Mouse (Mus musculus) skeletal muscle tissue, adult 2 months (tissue): ENCODE data around the gene Tecr.
"Not testable (repeated sequence)": the region's sequence is repeated elsewhere in the genome, so short reads cannot be mapped to it uniquely, and the experiment has no call there.

ENCODE experiments used
- DNase-seq: peaks from one replicate; pipeline ENCODE4 v3.0.0-alpha.2; 2012; ENCODE audit warnings: low read depth, low spot score

Tecr gene

GRCm38 (mm10) chr8:83582226-83582625 is 25.5 kb downstream of the Tecr start:
- DNase-seq, result no peak

GRCm38 (mm10) chr8:83580826-83581225 is 26.9 kb downstream of the Tecr start:
- peak; percentile 72 for DNase-seq

- DNase-seq, result no peak
These were observed 28.1 kb downstream of the Tecr start for GRCm38 (mm10) chr8:83579676-83580075.

- no peak for DNase-seq
These were observed 29.4 kb downstream of the Tecr start for GRCm38 (mm10) chr8:83578131-83579055.

GRCm38 (mm10) chr8:83577384-83577791 is 30.4 kb downstream of the Tecr start:
- DNase-seq, result no peak

GRCm38 (mm10) chr8:83576921-83577320 is 30.9 kb downstream of the Tecr start:
- DNase-seq, result no peak

- DNase-seq, result no peak
These were observed 31.3 kb downstream of the Tecr start for GRCm38 (mm10) chr8:83576516-83576895.

GRCm38 (mm10) chr8:83575561-83576515 is 31.9 kb downstream of the Tecr start:
- peak; percentile 89 for DNase-seq

GRCm38 (mm10) chr8:83574631-83575315 is 33.0 kb downstream of the Tecr start:
- DNase-seq, result peak; percentile 81

- DNase-seq, result peak; percentile 57
These were observed 34.5 kb downstream of the Tecr start for GRCm38 (mm10) chr8:83573140-83573875.

- DNase-seq, result no peak
These were observed 35.4 kb downstream of the Tecr start for GRCm38 (mm10) chr8:83572246-83572812.

GRCm38 (mm10) chr8:83571791-83572190 is 36.0 kb downstream of the Tecr start:
- DNase-seq, result no peak

- not testable (repeated sequence) for DNase-seq
These were observed 36.8 kb downstream of the Tecr start for GRCm38 (mm10) chr8:83571001-83571340.

GRCm38 (mm10) chr8:83570272-83571000 is 37.3 kb downstream of the Tecr start:
- DNase-seq, result no peak

- DNase-seq, result no peak
These were observed 38.6 kb downstream of the Tecr start for GRCm38 (mm10) chr8:83569165-83569564.

GRCm38 (mm10) chr8:83568755-83569154 is 39.0 kb downstream of the Tecr start:
- no peak for DNase-seq

- DNase-seq, result no peak
These were observed 39.6 kb downstream of the Tecr start for GRCm38 (mm10) chr8:83568128-83568527.

- DNase-seq, result no peak
These were observed 40.1 kb downstream of the Tecr start for GRCm38 (mm10) chr8:83567668-83568067.

- DNase-seq, result peak; percentile 91
These were observed 41.0 kb downstream of the Tecr start, which contains the start of gene Ndufb7 for GRCm38 (mm10) chr8:83566469-83567395. Gene Ndufb7, plus strand, starts transcription at chr8:83566671.
